Mouse (Mus musculus) embryonic facial prominence, embryonic 11.5 days (tissue): ENCODE measurements around the gene Ly6g6d. TPM values are rescaled to one million over a fixed set of nuclear protein-coding genes. Genes with fewer than 3 reads are reported as not detected.

ENCODE experiments used
- ATAC-seq: fragments of 200-750 bp; cut with Nextera tagmentation; replicated peaks from 2 replicates; pipeline ENCODE4 v1.8.0; 2017; ENCODE audit warnings: low read depth; ENCODE audit not compliant: insufficient number of reproducible peaks, low FRiP score, low TSS enrichment
- DNase-seq: peaks from one replicate; pipeline ENCODE4 v3.0.0-alpha.2; 2015; ENCODE audit warnings: low spot score
- H3K27ac ChIP-seq: fragments of 300-500 bp; sonication (generic); replicated peaks from 2 replicates; pipeline ENCODE4 v1.5.1; 2014; ENCODE audit warnings: mild to moderate bottlenecking, low read depth, low read length, control low read depth
- H3K27me3 ChIP-seq: fragments of 300-500 bp; sonication (generic); 2 replicates; pipeline ENCODE4 v1.6.1; 2014; ENCODE audit warnings: mild to moderate bottlenecking, low read length, moderate library complexity, mixed read lengths; ENCODE audit not compliant: control insufficient read depth, insufficient read depth
- H3K36me3 ChIP-seq: fragments of 300-500 bp; sonication (generic); replicated peaks from 2 replicates; pipeline ENCODE4 v1.6.1; 2014; ENCODE audit warnings: low read depth, mild to moderate bottlenecking, low read length, moderate library complexity, mixed read lengths; ENCODE audit not compliant: control insufficient read depth, insufficient read depth
- H3K4me1 ChIP-seq: fragments of 300-500 bp; sonication (generic); 2 replicates; pipeline ENCODE4 v1.6.1; 2014; ENCODE audit warnings: low read length, mixed read lengths; ENCODE audit not compliant: control insufficient read depth, insufficient read depth
- H3K4me2 ChIP-seq: fragments of 300-500 bp; sonication (generic); 2 replicates; pipeline ENCODE4 v1.6.1; 2014; ENCODE audit warnings: low read depth, mild to moderate bottlenecking, control low read depth, low read length, moderate library complexity
- H3K4me3 ChIP-seq: fragments of 300-500 bp; sonication (generic); 2 replicates; pipeline ENCODE4 v1.5.1; 2014; ENCODE audit warnings: low read depth, low read length, control low read depth
- H3K9ac ChIP-seq: fragments of 300-500 bp; sonication (generic); replicated peaks from 2 replicates; pipeline ENCODE4 v1.6.1; 2014; ENCODE audit warnings: mild to moderate bottlenecking, control low read depth, low read length
- H3K9me3 ChIP-seq: fragments of 300-500 bp; sonication (generic); replicated peaks from 2 replicates; pipeline ENCODE4 v1.6.1; 2016; ENCODE audit warnings: mild to moderate bottlenecking, low read length, inconsistent platforms, mixed read lengths; ENCODE audit not compliant: control insufficient read depth
- WGBS: fragments of 180-500 bp; shearing (Covaris S2); extraction: QIAGEN DNeasy Blood & Tissue Kit; methylation state at CpG from one replicate; pipeline ENCODE4 v1.1.7; 2014; 5-methylcytosine and 5-hydroxymethylcytosine counted together
- polyA plus RNA-seq: library from polyadenylated mRNA; unstranded; fragments of >200 nt; fragmentation: Nextera tagmentation; extraction: Ambion mirVana; gene quantifications from 2 replicates; pipeline ENCODE4 v1.2.1, GENCODE M21; 2014

The Ly6g6d gene
- polyA plus RNA-seq, 1 experiment from 2014 or later = not detected

DNA sequence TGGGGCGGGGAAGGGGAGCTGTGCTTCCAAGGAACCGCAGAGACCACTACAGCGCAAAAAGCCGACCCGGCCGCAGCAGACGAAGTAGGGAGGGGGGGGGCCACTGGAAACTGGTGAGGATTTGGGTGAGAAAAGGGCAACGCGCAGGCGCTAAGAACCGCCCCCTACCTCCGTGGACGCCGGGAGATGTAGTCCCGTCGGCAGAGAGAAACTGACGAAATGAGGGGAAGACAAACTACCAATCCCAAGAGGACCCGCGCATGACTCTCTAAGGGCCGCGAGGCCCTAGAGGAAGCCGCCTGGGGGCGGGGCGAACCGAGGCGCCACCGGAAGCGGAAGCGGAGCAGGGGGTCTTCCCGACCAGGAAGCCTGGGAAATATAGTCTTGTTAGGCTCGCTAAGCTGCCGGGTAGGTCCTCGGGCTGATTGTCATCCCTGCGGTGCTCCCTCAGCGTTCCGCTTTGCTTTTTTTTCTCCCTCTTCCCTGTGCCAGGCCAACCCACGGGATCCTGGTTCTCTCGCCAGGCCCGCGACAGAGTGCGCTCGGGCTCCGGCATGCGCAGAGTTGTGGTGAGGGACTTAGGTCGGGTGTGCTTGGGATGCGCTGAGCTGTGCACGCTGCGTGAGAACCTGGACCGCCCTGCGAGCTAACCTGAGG, 43.4 kb upstream of the Ly6g6d start, which contains the start of gene Gpank1:
TSS of gene Gpank1 (plus strand) at position 313 of the 657 bp plus-strand sequence.
- peak within 1 kb of the TSS; percentile 83 for H3K9ac ChIP-seq
- H3K9me3 ChIP-seq = no peaks in the 10 kb centered on the region
- H3K27ac ChIP-seq = peak within 1 kb of the TSS; percentile 77
- peak within 1 kb of the TSS; percentile 89 for H3K4me3 ChIP-seq
- H3K27me3 ChIP-seq = no peaks in the 10 kb centered on the region
- WGBS = under 1% methylated on average over 49 of the region's 50 CpGs
- DNase-seq (peak; percentile 99), ATAC-seq (peak; percentile 94)
- peaks cover 18% of the 10 kb centered on the region for H3K36me3 ChIP-seq
- H3K4me2 ChIP-seq = peak within 1 kb of the TSS; percentile 92
- peaks cover 4% of the 10 kb centered on the region; the same call in 1 of the 2 replicates for H3K4me1 ChIP-seq

- H3K27ac ChIP-seq = no peak overlapping the region
- no peaks in the 10 kb centered on the region for H3K9me3 ChIP-seq
- peaks cover 4% of the 10 kb centered on the region; the same call in 1 of the 2 replicates for H3K4me1 ChIP-seq
- H3K36me3 ChIP-seq = peaks cover 19% of the 10 kb centered on the region
- no peak; the same call in 1 of the 2 replicates for ATAC-seq
- H3K9ac ChIP-seq = peak overlapping the region; percentile 83
- H3K27me3 ChIP-seq = no peaks in the 10 kb centered on the region
- no peak for DNase-seq
- 0% methylated on average over 33 of the region's 33 CpGs for WGBS
- peak overlapping the region; percentile 89 for H3K4me3 ChIP-seq
- H3K4me2 ChIP-seq = peak overlapping the region; percentile 92
Measured at GRCm38 (mm10) chr17:35120745-35121142, 42.9 kb upstream of the Ly6g6d start.

- Histone ChIP-seq H3K27me3 (no peaks in the 10 kb centered on the region), H3K27ac (no peak within 1 kb of the TSS), H3K4me3 (no peak within 1 kb of the TSS), H3K36me3 (peaks cover 15% of the 10 kb centered on the region), H3K4me1 (peaks cover 2% of the 10 kb centered on the region; the same call in 1 of the 2 replicates), H3K9me3 (no peaks in the 10 kb centered on the region), H3K9ac (no peak within 1 kb of the TSS), H3K4me2 (no peak within 1 kb of the TSS)
- ATAC-seq = no peak
- WGBS = 84% methylated on average over 8 of the region's 8 CpGs
- DNase-seq = peak; percentile 30
Measured at GRCm38 (mm10) chr17:35115046-35116019, 37.5 kb upstream of the Ly6g6d start, which contains the start of gene Ly6g5b. Gene Ly6g5b (minus strand): TSS chr17:35115428.

DNA sequence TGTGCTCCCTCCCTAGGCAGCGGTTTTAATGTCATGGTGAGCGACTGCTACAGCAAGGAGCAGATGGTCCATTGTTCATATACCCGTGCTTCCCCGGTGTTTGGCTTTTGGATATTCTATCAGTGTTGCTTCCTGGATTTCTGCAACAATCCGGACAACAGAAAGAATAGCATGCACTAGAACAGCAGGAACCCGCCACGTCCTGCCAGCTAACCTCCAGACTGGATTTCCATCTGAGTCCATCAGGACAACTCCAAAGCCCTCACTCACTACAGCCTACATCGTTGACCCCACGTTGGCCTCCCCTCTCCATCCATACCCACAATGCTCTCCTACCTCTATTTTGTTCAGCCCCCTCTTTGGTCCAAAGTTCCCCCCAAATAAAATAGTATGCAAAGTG, 33.9 kb upstream of the Ly6g6d start:
- WGBS = 83% methylated on average over 9 of the region's 9 CpGs
- Histone ChIP-seq H3K9me3 (no peaks in the 10 kb centered on the region), H3K4me2 (no peak overlapping the region), H3K36me3 (peaks cover 4% of the 10 kb centered on the region), H3K27ac (no peak overlapping the region), H3K4me3 (no peak overlapping the region), H3K4me1 (no peaks in the 10 kb centered on the region), H3K9ac (no peak overlapping the region), H3K27me3 (no peaks in the 10 kb centered on the region)
- no peak for DNase-seq
- no peak for ATAC-seq

DNA sequence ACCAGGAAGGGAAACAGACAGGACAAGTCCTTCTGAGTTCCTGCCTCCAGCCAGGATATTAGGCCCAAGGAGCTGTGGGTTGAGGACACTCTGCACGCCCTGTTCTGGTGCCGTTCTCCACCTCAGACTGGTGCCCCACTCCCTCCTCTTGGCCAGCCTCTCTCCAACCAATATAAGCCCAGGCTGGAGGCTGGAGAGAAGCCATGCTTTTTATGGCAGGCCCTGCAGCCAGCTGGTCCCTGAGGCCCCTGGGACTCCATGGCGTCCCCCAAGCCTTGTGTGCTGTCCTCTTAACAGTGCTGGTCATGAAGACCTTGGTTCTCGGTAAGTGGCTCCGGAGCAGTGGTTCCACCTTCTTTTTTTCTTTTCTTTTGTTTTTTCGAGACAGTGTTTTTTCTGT, 30.2 kb upstream of the Ly6g6d start, which contains the start of gene Ly6g5c:
TSS of gene Ly6g5c (plus strand) at position 183 of the 400 bp plus-strand sequence.
- no peak within 1 kb of the TSS for H3K27ac ChIP-seq
- no peaks in the 10 kb centered on the region for H3K4me1 ChIP-seq
- H3K36me3 ChIP-seq = no peaks in the 10 kb centered on the region
- H3K4me3 ChIP-seq = no peak within 1 kb of the TSS
- ATAC-seq (no peak; the same call in 1 of the 2 replicates), DNase-seq (no peak)
- WGBS = 92% methylated on average over 6 of the region's 6 CpGs
- H3K9ac ChIP-seq = no peak within 1 kb of the TSS
- no peak within 1 kb of the TSS for H3K4me2 ChIP-seq
- no peaks in the 10 kb centered on the region for H3K27me3 ChIP-seq
- no peaks in the 10 kb centered on the region for H3K9me3 ChIP-seq

GRCm38 (mm10) chr17:35106522-35106921, 28.7 kb upstream of the Ly6g6d start:
- no peak overlapping the region for H3K27ac ChIP-seq
- H3K27me3 ChIP-seq = no peaks in the 10 kb centered on the region
- H3K4me3 ChIP-seq = no peak overlapping the region
- H3K9ac ChIP-seq = no peak overlapping the region
- DNase-seq (no peak), ATAC-seq (no peak)
- H3K4me2 ChIP-seq = no peak overlapping the region; the same call in 1 of the 2 replicates
- no peaks in the 10 kb centered on the region for H3K4me1 ChIP-seq
- WGBS = 71% methylated on average over 3 of the region's 3 CpGs
- H3K36me3 ChIP-seq = no peaks in the 10 kb centered on the region
- H3K9me3 ChIP-seq = no peaks in the 10 kb centered on the region

- Histone ChIP-seq H3K4me1 (no peaks in the 10 kb centered on the region), H3K9me3 (no peaks in the 10 kb centered on the region), H3K27me3 (no peaks in the 10 kb centered on the region), H3K4me2 (peak overlapping the region; percentile 19), H3K27ac (no peak overlapping the region), H3K9ac (peak overlapping the region; percentile 54), H3K36me3 (peaks cover 2% of the 10 kb centered on the region; the same call in 1 of the 2 replicates), H3K4me3 (no peak overlapping the region)
- DNase-seq (peak; percentile 48), ATAC-seq (no peak)
- 22% methylated on average over 13 of the region's 13 CpGs for WGBS
Measured at GRCm38 (mm10) chr17:35105740-35106389, 28.0 kb upstream of the Ly6g6d start.
